Mouse (Mus musculus) hindbrain, embryonic 14.5 days (tissue): Measurements from ENCODE around the gene C2cd4c. TPM values are rescaled to one million over a fixed set of nuclear protein-coding genes. Genes with fewer than 3 reads are reported as not detected.

Experiments
- ATAC-seq: fragments of 200-750 bp; cut with Nextera tagmentation; 2 replicates; pipeline ENCODE4 v1.8.0; 2017; ENCODE audit warnings: moderate number of reproducible peaks, mild to moderate bottlenecking, moderate TSS enrichment, moderate library complexity; ENCODE audit not compliant: low FRiP score
- DNase-seq: peaks from one replicate; pipeline ENCODE4 v3.0.0-alpha.2; 2015; ENCODE audit warnings: low spot score
- H3K27ac ChIP-seq: fragments of 300-500 bp; sonication (generic); 2 replicates; pipeline ENCODE4 v1.5.1; 2014; ENCODE audit warnings: mild to moderate bottlenecking, moderate library complexity
- H3K27me3 ChIP-seq: fragments of 300-500 bp; sonication (generic); 2 replicates; pipeline ENCODE4 v1.6.1; 2014; ENCODE audit warnings: mild to moderate bottlenecking, low read length, mixed read lengths; ENCODE audit not compliant: control insufficient read depth, insufficient read depth
- H3K36me3 ChIP-seq: fragments of 300-500 bp; sonication (generic); replicated peaks from 2 replicates; pipeline ENCODE4 v1.6.1; 2014; ENCODE audit not compliant: control insufficient read depth, insufficient read depth
- H3K4me1 ChIP-seq: fragments of 300-500 bp; sonication (generic); replicated peaks from 2 replicates; pipeline ENCODE4 v1.6.1; 2014; ENCODE audit warnings: antibody characterized with exemption, low read length, mixed read lengths; ENCODE audit not compliant: control insufficient read depth, insufficient read depth
- H3K4me2 ChIP-seq: fragments of 300-500 bp; sonication (generic); replicated peaks from 2 replicates; pipeline ENCODE4 v1.6.1; 2014; ENCODE audit warnings: mild to moderate bottlenecking, moderate library complexity
- H3K4me3 ChIP-seq: fragments of 300-500 bp; sonication (generic); replicated peaks from 2 replicates; pipeline ENCODE4 v1.5.1; 2014; ENCODE audit warnings: mild to moderate bottlenecking, low read length
- H3K9ac ChIP-seq: fragments of 300-500 bp; sonication (generic); 2 replicates; pipeline ENCODE4 v1.6.1; 2014
- H3K9me3 ChIP-seq: fragments of 300-500 bp; sonication (generic); 2 replicates; pipeline ENCODE4 v1.6.1; 2016; ENCODE audit warnings: low read length; ENCODE audit not compliant: control insufficient read depth
- WGBS: fragments of 180-500 bp; shearing (Covaris S2); extraction: QIAGEN DNeasy Blood & Tissue Kit; methylation state at CpG from one replicate; pipeline ENCODE4 v1.1.7; 2014; 5-methylcytosine and 5-hydroxymethylcytosine counted together
- polyA plus RNA-seq: library from polyadenylated mRNA; unstranded; fragments of >200 nt; fragmentation: Nextera tagmentation; extraction: Ambion mirVana; gene quantifications from 2 replicates; pipeline ENCODE4 v1.2.1, GENCODE M21; 2014

The C2cd4c gene
- polyA plus RNA-seq, 1 experiment from 2014 or later, result 0.99 TPM

DNA sequence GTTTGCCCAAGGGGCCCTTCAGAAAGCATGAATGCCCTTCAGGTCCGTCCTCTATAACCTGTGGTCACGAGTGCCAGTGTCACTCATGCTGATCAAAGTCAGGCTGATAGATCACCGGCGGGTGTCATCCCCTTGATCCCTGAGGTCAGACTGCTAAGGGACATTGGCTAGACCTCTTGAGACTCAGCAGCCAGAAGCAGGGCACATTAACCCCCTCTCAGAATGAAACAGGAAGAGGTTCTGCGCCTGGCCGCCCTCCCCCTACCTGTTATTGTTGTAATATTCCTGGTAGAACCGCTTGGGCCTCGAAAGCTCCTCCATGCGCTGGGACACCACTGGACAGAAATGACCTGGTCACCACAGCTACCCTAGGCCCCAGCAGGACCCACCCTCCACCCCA is 29.4 kb downstream of the C2cd4c start:
- 80% methylated on average over 9 of the region's 9 CpGs for WGBS
- no peak for ATAC-seq
- no peak for DNase-seq
- no peaks in the 10 kb centered on the region for H3K36me3 ChIP-seq
- no peaks in the 10 kb centered on the region for H3K27me3 ChIP-seq
- no peak overlapping the region for H3K4me3 ChIP-seq
- no peaks in the 10 kb centered on the region for H3K4me1 ChIP-seq
- H3K27ac ChIP-seq, result no peak overlapping the region
- no peaks in the 10 kb centered on the region for H3K9me3 ChIP-seq
- no peak overlapping the region for H3K4me2 ChIP-seq
- no peak overlapping the region for H3K9ac ChIP-seq

DNA sequence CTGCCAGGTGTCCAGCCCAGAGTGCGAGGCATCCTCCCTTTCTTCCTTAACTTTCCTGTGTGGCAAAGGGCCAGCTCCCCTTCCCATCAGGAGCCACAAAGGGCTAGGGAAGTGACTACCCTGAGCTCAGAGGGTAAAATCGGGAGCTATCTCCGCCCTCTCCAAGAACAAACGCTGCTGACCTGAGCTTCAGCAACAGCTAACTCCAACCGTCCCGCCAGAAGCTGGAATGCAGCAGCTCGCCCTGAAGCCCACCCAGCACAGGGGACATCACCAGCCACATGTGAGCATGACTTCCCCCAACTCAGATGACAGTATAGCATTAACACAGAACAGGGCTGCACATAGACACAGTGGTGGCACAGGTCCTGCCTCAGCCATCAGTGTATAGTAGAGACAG is 29.8 kb downstream of the C2cd4c start:
- Histone ChIP-seq H3K36me3 (no peaks in the 10 kb centered on the region), H3K4me3 (no peak overlapping the region), H3K4me2 (no peak overlapping the region), H3K9ac (no peak overlapping the region), H3K27me3 (no peaks in the 10 kb centered on the region), H3K9me3 (no peaks in the 10 kb centered on the region), H3K4me1 (no peaks in the 10 kb centered on the region), H3K27ac (no peak overlapping the region)
- 69% methylated on average over 7 of the region's 7 CpGs for WGBS
- ATAC-seq (no peak), DNase-seq (no peak)

GRCm38 (mm10) chr10:79581501-79581900 is 32.3 kb downstream of the C2cd4c start:
- Histone ChIP-seq H3K4me1 (no peaks in the 10 kb centered on the region), H3K4me2 (no peak overlapping the region), H3K27me3 (no peaks in the 10 kb centered on the region), H3K9me3 (no peaks in the 10 kb centered on the region), H3K9ac (no peak overlapping the region), H3K36me3 (no peaks in the 10 kb centered on the region), H3K27ac (no peak overlapping the region), H3K4me3 (no peak overlapping the region)
- ATAC-seq (no peak), DNase-seq (no peak)
- 90% methylated on average over 8 of the region's 8 CpGs for WGBS

DNA sequence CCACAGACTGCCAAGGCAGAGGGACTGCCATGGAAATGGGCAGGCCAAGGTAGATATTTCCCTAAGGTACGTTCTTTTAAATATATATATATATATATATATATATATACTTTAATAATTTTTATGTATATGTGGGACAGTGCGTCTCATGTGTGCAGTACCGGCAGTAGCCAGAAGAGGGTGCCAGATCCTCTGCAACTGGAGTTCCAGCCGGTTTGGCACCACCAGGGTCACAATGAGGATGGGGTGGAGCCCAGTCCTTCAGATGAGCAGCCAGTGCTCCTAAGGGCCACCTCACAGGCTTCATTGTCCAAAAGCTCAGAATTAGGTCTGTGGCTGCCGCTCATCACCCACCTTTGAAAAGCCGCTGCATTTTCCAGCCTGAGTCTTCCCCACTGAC is 33.0 kb downstream of the C2cd4c start:
- no peaks in the 10 kb centered on the region for H3K36me3 ChIP-seq
- H3K4me2 ChIP-seq, result no peak overlapping the region
- no peaks in the 10 kb centered on the region for H3K9me3 ChIP-seq
- no peak overlapping the region for H3K27ac ChIP-seq
- WGBS, result 45% methylated on average over 6 of the region's 6 CpGs
- DNase-seq, result peak; percentile 48
- H3K4me3 ChIP-seq, result no peak overlapping the region
- H3K4me1 ChIP-seq, result no peaks in the 10 kb centered on the region
- H3K27me3 ChIP-seq, result no peaks in the 10 kb centered on the region
- no peak overlapping the region for H3K9ac ChIP-seq
- no peak for ATAC-seq

GRCm38 (mm10) chr10:79580356-79580755 is 33.5 kb downstream of the C2cd4c start:
- H3K9me3 ChIP-seq, result no peaks in the 10 kb centered on the region
- H3K9ac ChIP-seq, result no peak overlapping the region
- no peak overlapping the region for H3K4me3 ChIP-seq
- no peak overlapping the region for H3K27ac ChIP-seq
- DNase-seq (no peak), ATAC-seq (no peak)
- H3K4me1 ChIP-seq, result no peaks in the 10 kb centered on the region
- H3K4me2 ChIP-seq, result no peak overlapping the region
- no peaks in the 10 kb centered on the region for H3K36me3 ChIP-seq
- no peaks in the 10 kb centered on the region for H3K27me3 ChIP-seq
- 76% methylated on average over 7 of the region's 7 CpGs for WGBS

- Histone ChIP-seq H3K27ac (no peak overlapping the region), H3K4me1 (no peaks in the 10 kb centered on the region), H3K27me3 (no peaks in the 10 kb centered on the region), H3K9me3 (no peaks in the 10 kb centered on the region), H3K4me2 (no peak overlapping the region), H3K36me3 (no peaks in the 10 kb centered on the region), H3K9ac (no peak overlapping the region), H3K4me3 (no peak overlapping the region)
- ATAC-seq (no peak), DNase-seq (no peak)
- WGBS, result 82% methylated on average over 12 of the region's 12 CpGs
These were observed 34.0 kb downstream of the C2cd4c start for GRCm38 (mm10) chr10:79579781-79580180.

- H3K9me3 ChIP-seq, result no peaks in the 10 kb centered on the region
- H3K36me3 ChIP-seq, result no peaks in the 10 kb centered on the region
- no peaks in the 10 kb centered on the region for H3K4me1 ChIP-seq
- whole genome bisulfite sequencing, result 78% methylated on average over 7 of the region's 7 CpGs
- DNase-seq (no peak), ATAC-seq (no peak)
- H3K27ac ChIP-seq, result no peak overlapping the region
- H3K27me3 ChIP-seq, result no peaks in the 10 kb centered on the region
- H3K4me2 ChIP-seq, result no peak overlapping the region
- no peak overlapping the region for H3K4me3 ChIP-seq
- H3K9ac ChIP-seq, result no peak overlapping the region
These were observed 34.9 kb downstream of the C2cd4c start for GRCm38 (mm10) chr10:79578891-79579290.

DNA sequence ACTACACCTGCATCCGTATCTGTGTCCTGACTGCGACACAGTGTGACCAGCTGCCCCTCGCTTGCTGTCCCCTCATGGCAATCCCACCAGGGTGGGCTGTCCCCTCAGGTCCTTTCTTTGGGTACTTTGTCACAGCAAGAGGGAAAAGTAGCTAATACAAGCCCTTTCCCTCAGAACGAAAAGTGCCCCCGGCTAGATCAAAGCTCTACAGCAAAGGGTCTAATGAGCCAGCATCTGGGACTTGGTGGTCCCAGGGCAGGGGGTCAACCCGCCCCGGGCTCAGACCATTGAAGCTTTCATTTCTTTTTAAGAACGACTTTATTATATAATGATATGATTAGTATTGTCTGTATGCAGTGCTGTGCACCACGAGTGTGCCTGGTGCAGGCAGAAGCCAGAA is 35.5 kb downstream of the C2cd4c start:
- no peaks in the 10 kb centered on the region for H3K9me3 ChIP-seq
- H3K4me2 ChIP-seq, result no peak overlapping the region
- no peak overlapping the region for H3K9ac ChIP-seq
- no peaks in the 10 kb centered on the region for H3K27me3 ChIP-seq
- WGBS, result 56% methylated on average over 9 of the region's 9 CpGs
- DNase-seq, result no peak
- no peaks in the 10 kb centered on the region for H3K4me1 ChIP-seq
- no peaks in the 10 kb centered on the region for H3K36me3 ChIP-seq
- no peak for ATAC-seq
- H3K4me3 ChIP-seq, result no peak overlapping the region
- no peak overlapping the region for H3K27ac ChIP-seq

- H3K27me3 ChIP-seq, result no peaks in the 10 kb centered on the region
- H3K9ac ChIP-seq, result no peak overlapping the region
- DNase-seq (no peak), ATAC-seq (no peak)
- no peak overlapping the region for H3K27ac ChIP-seq
- H3K9me3 ChIP-seq, result no peaks in the 10 kb centered on the region
- no peak overlapping the region for H3K4me3 ChIP-seq
- no peaks in the 10 kb centered on the region for H3K4me1 ChIP-seq
- 77% methylated on average over 4 of the region's 4 CpGs for WGBS
- H3K4me2 ChIP-seq, result no peak overlapping the region
- H3K36me3 ChIP-seq, result no peaks in the 10 kb centered on the region
These were observed 36.4 kb downstream of the C2cd4c start for GRCm38 (mm10) chr10:79577376-79577775.

DNA sequence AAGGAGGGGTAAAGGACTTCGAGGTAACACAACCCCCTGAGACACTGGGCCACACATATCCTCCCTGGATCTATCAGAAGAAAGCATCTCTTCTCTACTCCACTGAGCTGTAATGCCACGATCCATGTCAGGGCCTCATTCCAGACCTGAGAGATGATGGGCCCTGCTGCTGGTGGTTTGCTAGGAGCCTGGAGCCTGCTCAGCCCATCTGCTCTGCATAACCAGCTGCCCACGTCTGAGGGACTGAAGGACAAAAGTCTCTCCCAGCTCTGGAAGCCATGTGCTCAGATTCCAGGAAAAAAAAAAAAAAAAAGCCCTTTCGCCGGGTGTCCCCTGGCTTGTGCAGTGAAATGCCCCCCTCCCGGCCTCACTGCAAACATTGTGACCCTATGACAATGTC is 38.1 kb downstream of the C2cd4c start:
- Histone ChIP-seq H3K36me3 (no peaks in the 10 kb centered on the region), H3K4me2 (no peak overlapping the region), H3K27me3 (no peaks in the 10 kb centered on the region), H3K9me3 (no peaks in the 10 kb centered on the region), H3K27ac (no peak overlapping the region), H3K4me1 (no peaks in the 10 kb centered on the region), H3K4me3 (no peak overlapping the region), H3K9ac (no peak overlapping the region)
- 77% methylated on average over 6 of the region's 6 CpGs for WGBS
- ATAC-seq (no peak), DNase-seq (no peak)
